7 mouse cellular contexts compared by ENCODE assay signal in the genomic region with DNA sequence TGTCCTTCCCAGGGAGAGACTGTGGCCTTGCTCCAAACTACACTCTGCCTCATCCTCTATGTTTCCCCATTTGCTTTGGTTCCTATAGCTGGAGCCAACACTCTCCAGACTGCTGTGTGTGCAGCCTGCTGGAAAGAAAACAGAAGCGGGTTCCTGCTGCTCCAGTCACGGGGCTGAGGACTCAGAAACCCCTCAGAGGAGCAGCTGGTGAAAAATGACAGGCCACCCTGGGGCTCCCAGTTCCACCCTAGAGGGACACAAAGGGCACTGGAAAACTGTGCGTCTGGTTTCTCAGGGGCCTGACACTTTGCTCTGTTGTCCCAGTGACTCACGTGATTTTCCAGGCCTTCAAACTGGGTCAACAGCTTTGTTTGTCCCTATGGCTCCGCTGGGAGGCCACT. TPM values are rescaled to one million over a fixed set of nuclear protein-coding genes. Genes with fewer than 3 reads are reported as not detected.
DNase-seq lines count a peak whose midpoint lies in the region; ATAC-seq and TF ChIP-seq lines count a peak whose summit lies in the region.

No protein-coding gene starts in this region.

- no peak overlapping the region for H3K9ac ChIP-seq in heart, embryonic 13.5 days
- no peak overlapping the region for H3K9ac ChIP-seq in lung, embryonic 14.5 days

- no peaks in the 10 kb centered on the region for H3K27me3 ChIP-seq in heart, embryonic 13.5 days (replicated peaks)
- no peaks in the 10 kb centered on the region for H3K27me3 ChIP-seq in lung, embryonic 14.5 days (ENCODE audit: insufficient read depth, low read length)
- H3K27me3 ChIP-seq in thymus, adult 2 months (ENCODE audit: control insufficient read depth, insufficient read depth, low read length) = no peaks in the 10 kb centered on the region

- peak overlapping the region; percentile 11; the same call in 1 of the 2 replicates for H3K4me2 ChIP-seq in heart, embryonic 13.5 days
- no peak overlapping the region for H3K4me2 ChIP-seq in lung, embryonic 14.5 days

- no peak for TF ChIP-seq POLR2A in thymus, adult 2 months (IDR thresholded peaks at IDR 0.05; ENCODE audit: control insufficient read depth, extremely low read depth, insufficient read depth, low read length, poor library complexity)

- TF ChIP-seq CTCF in lung, embryonic 14.5 days (IDR thresholded peaks at IDR 0.05; ENCODE audit: low read depth) = no peak
- no peak for TF ChIP-seq CTCF in thymus, adult 2 months (IDR thresholded peaks at IDR 0.05; ENCODE audit: borderline replicate concordance, control insufficient read depth, extremely low read depth, insufficient read depth, low read length, poor library complexity)

- ATAC-seq in heart, embryonic 13.5 days (ENCODE audit: extremely low read depth, insufficient number of reproducible peaks, low FRiP score, low TSS enrichment) = no peak
- ATAC-seq in lung, embryonic 14.5 days (ENCODE audit: insufficient read depth) = no peak

- H3K27ac ChIP-seq in heart, embryonic 13.5 days (replicated peaks) = peak overlapping the region; percentile 85
- H3K27ac ChIP-seq in lung, embryonic 14.5 days (ENCODE audit: low read depth) = no peak overlapping the region; the same call in 1 of the 2 replicates
- H3K27ac ChIP-seq in thymus, adult 2 months (ENCODE audit: control insufficient read depth, insufficient read depth, low read length) = no peak overlapping the region

- WGBS in heart, embryonic 13.5 days = 25% methylated on average over 5 of the region's 5 CpGs
- WGBS in lung, embryonic 14.5 days = 38% methylated on average over 5 of the region's 5 CpGs
- 88% methylated on average over 5 of the region's 5 CpGs for WGBS in thymus, adult 2 months

- DNase-seq in brain, adult 2 months (ENCODE audit: low read depth, low spot score) = peak; percentile 78
- DNase-seq in cerebellum, postnatal 10 days = peak; percentile 27 to 40
- peak; percentile 30 for DNase-seq in kidney, postnatal 10 days
- peak; percentile 16 for DNase-seq in lung, embryonic 14.5 days
- peak; percentile 67 to 76 for DNase-seq in right cerebral cortex, postnatal 10 days (ENCODE audit: low spot score in 2 of 2)
- DNase-seq in thymus, adult 2 months = no peak

- H3K4me3 ChIP-seq in heart, embryonic 13.5 days = no peak overlapping the region
- no peak overlapping the region for H3K4me3 ChIP-seq in lung, embryonic 14.5 days (ENCODE audit: low read depth, low read length)
- no peak overlapping the region for H3K4me3 ChIP-seq in thymus, adult 2 months (ENCODE audit: control insufficient read depth, insufficient read depth, low read length)

- H3K9me3 ChIP-seq in heart, embryonic 13.5 days = no peaks in the 10 kb centered on the region
- no peaks in the 10 kb centered on the region for H3K9me3 ChIP-seq in lung, embryonic 14.5 days (ENCODE audit: low read depth, low read length)

- no peaks in the 10 kb centered on the region for H3K36me3 ChIP-seq in heart, embryonic 13.5 days
- no peaks in the 10 kb centered on the region for H3K36me3 ChIP-seq in lung, embryonic 14.5 days (ENCODE audit: insufficient read depth)
- no peaks in the 10 kb centered on the region for H3K36me3 ChIP-seq in thymus, adult 2 months (ENCODE audit: control insufficient read depth, insufficient read depth, low read length)

- peaks cover 52% of the 10 kb centered on the region for H3K4me1 ChIP-seq in heart, embryonic 13.5 days
- H3K4me1 ChIP-seq in lung, embryonic 14.5 days (ENCODE audit: insufficient read depth) = no peaks in the 10 kb centered on the region
- no peaks in the 10 kb centered on the region; the same call in 1 of the 2 replicates for H3K4me1 ChIP-seq in thymus, adult 2 months (replicated peaks; ENCODE audit: control insufficient read depth, insufficient read depth, low read length)

RNA-seq across cellular contexts. Expression of a gene that starts 36.7 kb away (rescaled TPM):
- polyA plus RNA-seq in heart, embryonic 13.5 days (2015; fragmentation: Nextera tagmentation; extraction: Ambion mirVana) = 4.8 and 5.9 TPM in 2 replicates
- polyA plus RNA-seq in lung, embryonic 14.5 days (2014; fragmentation: Nextera tagmentation; extraction: Ambion mirVana) = 9.8 and 10.9 TPM in 2 replicates
- 10.9 and 12.3 TPM in 2 replicates for polyA plus RNA-seq in thymus, adult 2 months (2012; rRNA removed)

RNA-seq across cellular contexts. Expression of a gene that starts 36.9 kb away (rescaled TPM):
- 335 and 366 TPM in 2 replicates for polyA plus RNA-seq in heart, embryonic 13.5 days (2015; fragmentation: Nextera tagmentation; extraction: Ambion mirVana)
- polyA plus RNA-seq in lung, embryonic 14.5 days (2014; fragmentation: Nextera tagmentation; extraction: Ambion mirVana) = 327 and 330 TPM in 2 replicates
- polyA plus RNA-seq in thymus, adult 2 months (2012; rRNA removed) = 50.1 and 60.1 TPM in 2 replicates
